Mouse (Mus musculus): ENCODE data around the gene 9030025P20Rik. TPM values are rescaled to one million over a fixed set of nuclear protein-coding genes. Genes with fewer than 3 reads are reported as not detected.
A peak's percentile ranks its signal among the peaks of the same experiment; 100 is the strongest.
"Not testable (repeated sequence)": the region's sequence is repeated elsewhere in the genome, so short reads cannot be mapped to it uniquely, and the experiment has no call there.

Gene 9030025P20Rik
- polyA plus RNA-seq, 1 experiment from 2014 or later = 9.6 TPM

DNA sequence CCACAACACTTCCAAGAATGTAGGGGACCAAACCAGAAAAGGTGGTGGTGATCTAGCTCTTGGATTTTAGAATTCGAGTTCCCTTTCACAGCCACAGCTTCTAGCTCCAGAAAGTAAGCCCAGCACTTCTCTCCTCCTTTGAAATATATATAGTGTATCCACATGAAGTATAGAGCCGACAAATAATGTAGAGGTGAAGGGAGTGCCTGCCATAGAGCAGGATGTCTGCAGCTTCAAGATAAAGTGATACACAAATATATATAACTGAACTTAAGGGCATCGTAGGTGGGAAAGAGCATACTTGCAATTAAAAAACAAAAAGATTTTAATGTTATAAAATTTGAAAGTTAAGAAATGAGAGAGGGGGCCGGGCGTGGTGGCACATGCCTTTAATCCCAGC, 15.9 kb downstream of the 9030025P20Rik start:
- H3K4me1 ChIP-seq; H3K27ac ChIP-seq; H3K4me3 ChIP-seq; H3K9me3 ChIP-seq; H3K27me3 ChIP-seq (replicated peaks); H3K36me3 ChIP-seq (replicated peaks); H3K4me2 ChIP-seq; ATAC-seq (replicated peaks); H3K9ac ChIP-seq: not testable (repeated sequence)
- WGBS = no CpG with 5 or more reads among the region's 5 CpGs

DNA sequence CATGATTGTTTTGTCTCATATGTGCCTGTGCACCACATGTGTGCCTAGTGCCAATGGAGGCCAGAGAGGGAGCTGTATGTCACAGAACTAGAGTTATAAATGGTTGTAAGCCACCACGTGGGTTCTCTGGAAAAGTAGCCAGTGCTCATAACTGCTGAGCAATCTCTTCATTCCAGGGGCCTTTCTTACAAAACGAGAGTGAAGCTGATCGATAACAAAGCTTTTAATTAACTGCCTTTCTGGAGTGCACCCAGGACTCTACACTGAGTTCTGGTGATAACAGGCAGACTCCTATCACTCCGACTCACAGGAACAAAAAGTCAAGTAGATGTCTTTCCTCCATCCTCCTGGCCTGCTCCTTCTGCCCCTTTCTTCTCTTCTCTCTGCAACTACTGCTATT, 21.8 kb downstream of the 9030025P20Rik start:
- H3K9me3 ChIP-seq; ATAC-seq (replicated peaks); H3K4me2 ChIP-seq; H3K36me3 ChIP-seq (replicated peaks); H3K9ac ChIP-seq; H3K4me1 ChIP-seq; H3K4me3 ChIP-seq; H3K27me3 ChIP-seq (replicated peaks); H3K27ac ChIP-seq: not testable (repeated sequence)
- no CpG with 5 or more reads among the region's 4 CpGs for WGBS

DNA sequence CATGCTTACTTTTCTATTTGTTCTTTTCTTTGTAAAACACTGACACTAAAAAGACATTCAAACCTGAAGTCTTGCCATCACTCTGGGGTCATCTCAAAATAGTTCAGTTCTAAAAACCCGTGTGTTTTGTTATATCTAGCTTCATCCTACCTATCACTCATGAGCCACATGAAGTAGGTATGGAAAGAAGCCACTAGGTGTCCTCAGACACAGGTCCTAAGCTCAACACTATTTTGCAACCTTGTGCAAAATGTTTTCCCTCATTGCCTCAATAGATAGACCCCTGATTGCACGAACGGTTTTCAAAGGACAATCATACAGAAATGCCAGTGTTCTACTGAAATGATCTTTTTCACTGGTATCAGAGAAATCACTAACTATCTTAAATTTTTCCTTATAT, 30.8 kb downstream of the 9030025P20Rik start:
- no CpG with 5 or more reads among the region's 3 CpGs for WGBS
- not testable (repeated sequence) for H3K9ac ChIP-seq; H3K4me3 ChIP-seq; H3K4me2 ChIP-seq; ATAC-seq (replicated peaks); H3K36me3 ChIP-seq (replicated peaks); H3K27ac ChIP-seq; H3K27me3 ChIP-seq (replicated peaks); H3K9me3 ChIP-seq; H3K4me1 ChIP-seq

DNA sequence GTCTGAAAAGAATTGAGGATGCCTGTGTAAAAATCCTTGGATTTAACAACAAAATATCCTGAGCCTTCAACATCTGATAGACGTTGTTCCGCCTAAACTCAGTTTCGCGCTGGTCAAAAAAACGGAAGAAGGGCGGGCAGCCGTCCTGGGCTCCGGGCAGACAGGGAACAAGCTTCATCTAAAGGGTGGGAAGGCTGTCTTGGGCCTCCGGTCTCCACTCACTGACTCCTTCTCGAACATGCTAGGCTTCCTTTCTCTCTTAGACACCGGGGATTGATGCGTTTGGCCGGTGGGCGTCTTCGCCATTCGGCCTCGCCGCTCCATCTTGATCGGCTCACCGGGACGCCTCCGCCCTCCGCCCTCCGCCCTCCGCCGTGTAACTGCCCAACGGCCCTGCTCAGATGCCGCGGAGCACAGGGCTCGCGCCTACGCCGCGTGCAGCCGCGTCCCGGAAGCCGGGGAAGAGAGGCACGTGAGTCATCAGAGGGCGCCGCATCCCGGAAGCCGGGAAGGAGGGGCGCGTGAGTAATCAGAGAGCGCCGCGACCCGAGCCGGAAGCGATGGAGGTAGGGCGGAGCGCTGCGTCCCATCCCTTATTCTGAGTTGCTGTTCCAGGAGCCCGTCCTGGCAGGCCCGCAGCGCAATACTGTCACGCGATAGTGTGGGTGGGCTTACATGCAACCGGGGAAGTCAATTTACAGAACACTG, 31.6 kb downstream of the 9030025P20Rik start, which contains the start of gene Gm3435:
Gm3435 (plus strand) TSS at position 471 of the 708 bp plus-strand sequence.
- not testable (repeated sequence) for H3K4me1 ChIP-seq; H3K9me3 ChIP-seq; H3K36me3 ChIP-seq (replicated peaks); H3K4me2 ChIP-seq; H3K9ac ChIP-seq; H3K27ac ChIP-seq; H3K27me3 ChIP-seq (replicated peaks); H3K4me3 ChIP-seq
- peak; percentile 99 for ATAC-seq (replicated peaks)
- no CpG with 5 or more reads among the region's 60 CpGs for WGBS

DNA sequence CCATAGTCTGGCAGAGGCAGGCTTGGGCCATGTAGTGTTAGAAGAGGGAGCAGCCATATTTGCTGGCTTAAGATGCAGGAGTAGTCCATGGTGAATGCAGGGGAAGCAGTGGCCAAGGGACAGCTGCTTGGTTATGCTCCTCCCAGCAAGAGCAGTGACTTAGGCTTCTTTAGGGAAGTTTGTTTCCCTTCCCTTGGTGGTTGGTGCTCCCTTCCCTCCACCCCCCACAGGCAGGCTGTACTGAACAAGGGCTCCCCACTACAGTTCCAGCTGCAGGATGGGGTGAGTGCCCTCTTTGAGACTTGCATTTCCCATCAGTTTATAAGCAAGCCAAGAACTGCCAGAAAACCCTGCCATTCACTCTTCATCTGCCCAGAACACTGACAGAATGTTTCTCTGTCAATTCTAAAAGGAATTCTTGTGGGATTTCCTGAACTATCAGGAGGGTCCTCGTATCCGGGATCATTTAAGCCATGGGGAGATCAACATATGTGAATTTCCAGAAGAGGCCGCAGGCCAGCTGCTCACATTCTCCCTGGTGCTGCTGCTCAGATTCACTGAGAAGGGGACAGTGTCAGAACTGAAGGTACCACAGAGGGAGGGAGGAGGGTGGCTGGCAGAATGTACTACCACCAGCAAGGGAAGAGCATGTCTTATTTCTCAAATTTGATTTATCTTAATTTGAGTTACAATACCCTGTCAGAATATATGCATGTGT, 43.4 kb downstream of the 9030025P20Rik start:
- not testable (repeated sequence) for H3K4me3 ChIP-seq; H3K4me1 ChIP-seq; H3K27ac ChIP-seq; H3K27me3 ChIP-seq (replicated peaks); H3K9ac ChIP-seq; H3K36me3 ChIP-seq (replicated peaks); H3K4me2 ChIP-seq; ATAC-seq (replicated peaks); H3K9me3 ChIP-seq
- 87% methylated on average over 3 of the region's 3 CpGs for WGBS

DNA sequence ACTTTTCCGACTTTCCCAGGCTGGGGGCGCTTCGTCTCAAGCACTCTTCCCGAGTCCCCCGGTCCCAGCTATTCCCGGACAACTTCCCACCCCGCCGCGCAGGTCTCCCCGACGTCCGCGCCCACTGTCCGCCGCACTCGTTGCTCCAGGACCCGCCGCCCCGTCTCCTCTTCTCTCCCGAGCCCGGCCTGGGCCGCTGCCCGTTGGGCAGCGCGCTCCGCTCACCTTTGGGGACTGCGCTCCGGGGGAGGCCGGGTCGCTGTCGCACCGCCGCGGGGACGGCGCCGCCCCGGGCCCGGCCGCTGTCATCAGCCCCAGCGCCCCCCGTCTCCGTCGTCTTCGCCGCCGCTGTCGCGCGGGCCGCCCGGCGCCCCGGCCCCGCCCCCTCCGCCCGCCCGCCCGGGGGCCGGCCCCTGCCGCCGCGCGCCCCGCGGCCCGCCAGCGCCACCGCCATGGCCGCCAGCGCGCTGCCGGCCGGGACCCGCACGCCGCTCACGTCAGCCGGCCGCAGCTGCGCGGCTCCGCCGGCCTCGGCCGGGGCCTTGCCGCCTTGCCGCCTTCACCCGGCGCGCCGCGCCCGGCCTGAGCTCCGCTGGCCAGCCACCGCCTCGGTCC, 45.7 kb downstream of the 9030025P20Rik start:
- not testable (repeated sequence) for H3K9me3 ChIP-seq; H3K4me2 ChIP-seq; H3K9ac ChIP-seq; H3K27ac ChIP-seq; H3K4me3 ChIP-seq; H3K4me1 ChIP-seq; H3K27me3 ChIP-seq (replicated peaks); H3K36me3 ChIP-seq (replicated peaks)
- no CpG with 5 or more reads among the region's 97 CpGs for WGBS
- peak; percentile 88 for ATAC-seq (replicated peaks)

DNA sequence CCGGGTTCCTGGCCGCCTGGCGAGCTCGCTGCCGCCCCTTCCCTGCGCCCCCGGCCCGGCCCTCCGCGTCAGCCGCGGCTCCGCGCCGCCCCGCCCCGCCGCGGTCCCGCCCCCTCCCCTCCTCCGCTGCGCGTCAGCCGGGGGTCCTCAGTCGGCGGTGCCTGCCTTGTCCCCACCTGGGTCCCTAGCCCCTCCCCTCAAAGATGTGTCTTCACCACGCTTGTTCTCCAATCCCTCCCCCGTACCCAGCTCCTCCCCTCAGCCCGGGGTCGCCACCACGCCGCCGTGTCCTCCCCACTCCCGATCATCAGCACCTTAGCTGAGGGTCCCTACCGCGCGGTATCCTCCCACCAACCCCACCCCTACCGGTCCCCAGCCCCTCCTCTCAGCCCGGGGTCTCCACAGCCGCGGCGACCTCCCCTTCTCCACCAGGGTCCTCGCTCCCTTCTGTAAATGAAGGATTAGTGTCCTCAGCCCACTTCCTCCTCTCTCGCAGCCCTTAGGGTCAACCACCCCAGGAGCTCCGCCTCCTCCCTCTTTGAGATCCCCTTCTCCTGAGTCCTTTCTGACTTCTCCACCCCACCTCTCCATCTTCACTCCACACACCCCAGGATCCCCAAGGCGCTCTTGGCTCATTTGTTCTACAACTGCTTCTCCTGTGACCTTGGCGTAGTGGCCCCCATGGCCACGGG, 46.4 kb downstream of the 9030025P20Rik start:
- H3K27me3 ChIP-seq (replicated peaks); H3K4me1 ChIP-seq; H3K27ac ChIP-seq; H3K9ac ChIP-seq; H3K9me3 ChIP-seq; H3K4me2 ChIP-seq; H3K4me3 ChIP-seq; H3K36me3 ChIP-seq (replicated peaks): not testable (repeated sequence)
- no CpG with 5 or more reads among the region's 48 CpGs for WGBS
- peak; percentile 93 for ATAC-seq (replicated peaks)

DNA sequence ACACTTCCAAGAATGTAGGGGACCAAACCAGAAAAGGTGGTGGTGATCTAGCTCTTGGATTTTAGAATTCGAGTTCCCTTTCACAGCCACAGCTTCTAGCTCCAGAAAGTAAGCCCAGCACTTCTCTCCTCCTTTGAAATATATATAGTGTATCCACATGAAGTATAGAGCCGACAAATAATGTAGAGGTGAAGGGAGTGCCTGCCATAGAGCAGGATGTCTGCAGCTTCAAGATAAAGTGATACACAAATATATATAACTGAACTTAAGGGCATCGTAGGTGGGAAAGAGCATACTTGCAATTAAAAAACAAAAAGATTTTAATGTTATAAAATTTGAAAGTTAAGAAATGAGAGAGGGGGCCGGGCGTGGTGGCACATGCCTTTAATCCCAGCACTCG, 47.2 kb downstream of the 9030025P20Rik start:
- not testable (repeated sequence) for H3K27me3 ChIP-seq (replicated peaks); ATAC-seq (replicated peaks); H3K4me2 ChIP-seq; H3K9me3 ChIP-seq; H3K9ac ChIP-seq; H3K36me3 ChIP-seq (replicated peaks); H3K4me3 ChIP-seq; H3K27ac ChIP-seq; H3K4me1 ChIP-seq
- no CpG with 5 or more reads among the region's 6 CpGs for WGBS

DNA sequence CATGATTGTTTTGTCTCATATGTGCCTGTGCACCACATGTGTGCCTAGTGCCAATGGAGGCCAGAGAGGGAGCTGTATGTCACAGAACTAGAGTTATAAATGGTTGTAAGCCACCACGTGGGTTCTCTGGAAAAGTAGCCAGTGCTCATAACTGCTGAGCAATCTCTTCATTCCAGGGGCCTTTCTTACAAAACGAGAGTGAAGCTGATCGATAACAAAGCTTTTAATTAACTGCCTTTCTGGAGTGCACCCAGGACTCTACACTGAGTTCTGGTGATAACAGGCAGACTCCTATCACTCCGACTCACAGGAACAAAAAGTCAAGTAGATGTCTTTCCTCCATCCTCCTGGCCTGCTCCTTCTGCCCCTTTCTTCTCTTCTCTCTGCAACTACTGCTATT, 53.1 kb downstream of the 9030025P20Rik start:
- not testable (repeated sequence) for ATAC-seq (replicated peaks); H3K9ac ChIP-seq; H3K36me3 ChIP-seq (replicated peaks); H3K4me2 ChIP-seq; H3K27me3 ChIP-seq (replicated peaks); H3K27ac ChIP-seq; H3K4me3 ChIP-seq; H3K9me3 ChIP-seq; H3K4me1 ChIP-seq
- WGBS = no CpG with 5 or more reads among the region's 4 CpGs

DNA sequence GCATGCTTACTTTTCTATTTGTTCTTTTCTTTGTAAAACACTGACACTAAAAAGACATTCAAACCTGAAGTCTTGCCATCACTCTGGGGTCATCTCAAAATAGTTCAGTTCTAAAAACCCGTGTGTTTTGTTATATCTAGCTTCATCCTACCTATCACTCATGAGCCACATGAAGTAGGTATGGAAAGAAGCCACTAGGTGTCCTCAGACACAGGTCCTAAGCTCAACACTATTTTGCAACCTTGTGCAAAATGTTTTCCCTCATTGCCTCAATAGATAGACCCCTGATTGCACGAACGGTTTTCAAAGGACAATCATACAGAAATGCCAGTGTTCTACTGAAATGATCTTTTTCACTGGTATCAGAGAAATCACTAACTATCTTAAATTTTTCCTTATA, 62.2 kb downstream of the 9030025P20Rik start:
- H3K4me2 ChIP-seq; H3K27ac ChIP-seq; H3K9ac ChIP-seq; H3K9me3 ChIP-seq; H3K27me3 ChIP-seq (replicated peaks); H3K36me3 ChIP-seq (replicated peaks); ATAC-seq (replicated peaks); H3K4me3 ChIP-seq; H3K4me1 ChIP-seq: not testable (repeated sequence)
- WGBS = no CpG with 5 or more reads among the region's 3 CpGs

Measured in midbrain, embryonic 15.5 days (tissue).